Mouse (Mus musculus): ENCODE results near the gene Twf2.

GRCm38 (mm10) chr9:106215341-106216125, 12.6 kb downstream of the Twf2 start:
- TF ChIP-seq CTCF (IDR thresholded peaks at IDR 0.05; ENCODE audit: low read depth, low read length) (no peak), POLR2A (IDR thresholded peaks at IDR 0.05; ENCODE audit: borderline replicate concordance, low read depth, low read length) (no peak)
